Mouse (Mus musculus): ENCODE measurements around the gene Epn3. TPM values are rescaled to one million over a fixed set of nuclear protein-coding genes. Genes with fewer than 3 reads are reported as not detected.
A peak's percentile ranks its signal among the peaks of the same experiment; 100 is the strongest.

Epn3 gene
- total RNA-seq, 2 experiments from 2014 or later, result 33.3 to 48.4 TPM

DNA sequence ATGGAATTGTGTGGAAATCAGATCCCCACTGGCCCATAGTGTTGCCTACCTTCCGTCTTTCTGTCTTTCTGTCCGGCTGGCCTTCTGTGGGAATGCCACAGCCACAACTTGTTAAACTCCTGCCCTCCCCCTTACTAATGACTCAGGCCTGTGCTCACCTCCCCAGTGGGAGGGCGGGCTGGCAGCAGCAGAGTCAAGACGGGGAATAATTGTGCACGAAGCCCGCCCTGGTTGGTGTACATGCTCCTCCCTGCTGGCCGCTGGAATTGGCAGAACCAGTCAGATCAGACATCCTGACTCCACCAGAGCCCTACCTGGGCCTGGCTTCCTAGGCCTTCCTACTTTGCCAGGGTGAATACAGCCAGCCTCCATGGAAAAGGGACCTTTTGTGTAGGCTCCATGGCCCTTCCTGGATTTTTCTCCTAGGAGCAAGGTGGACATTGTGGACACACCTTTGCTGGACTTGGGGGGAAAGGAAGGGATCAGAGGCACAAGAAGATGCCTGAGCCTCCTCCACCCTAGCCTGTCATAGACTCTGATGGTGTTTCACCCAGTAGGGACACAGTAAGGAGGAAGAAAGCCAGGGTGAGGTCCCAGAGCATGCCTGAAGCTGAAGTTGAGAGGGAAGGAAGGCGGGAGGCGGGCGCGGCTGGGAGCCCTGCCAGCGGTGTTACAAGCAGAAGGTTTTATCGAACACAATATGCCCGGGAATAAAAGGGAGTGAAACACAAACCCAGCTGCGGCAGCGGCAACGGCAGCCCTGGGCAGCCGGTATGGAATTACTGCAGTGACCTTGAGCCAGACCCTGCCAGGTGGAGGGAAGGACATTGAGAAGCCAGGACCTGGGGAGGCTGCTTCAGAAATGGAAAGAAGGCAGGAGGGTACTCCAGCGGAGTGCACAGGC, 1.4 kb downstream of the Epn3 start:
- peak in 1 of 2 experiments; percentile 59 for DNase-seq (ENCODE audit: low spot score in 2 of 2)

- DNase-seq (ENCODE audit: low spot score in 2 of 2), result peak in 1 of 2 experiments; percentile 36
Measured at GRCm38 (mm10) chr11:94495415-94495814, 4.4 kb downstream of the Epn3 start.

DNA sequence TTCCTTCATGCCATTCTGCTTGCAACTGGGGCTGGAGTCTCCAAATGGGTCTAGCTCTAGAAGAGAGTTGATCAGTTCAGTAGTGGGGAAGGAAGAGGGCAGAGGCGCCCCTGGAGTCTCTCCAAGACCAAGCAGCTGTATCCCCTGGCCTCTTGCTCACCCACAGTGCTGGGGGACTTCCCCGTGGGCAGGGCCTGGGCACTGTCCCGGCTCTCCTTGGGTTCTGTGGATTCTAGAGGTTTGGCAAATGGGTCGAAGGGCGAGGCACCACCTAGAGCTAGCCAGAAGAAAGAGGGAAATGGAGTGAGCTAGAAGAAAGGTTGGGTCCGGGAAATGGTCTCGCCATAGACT, 8.1 kb downstream of the Epn3 start:
- DNase-seq (ENCODE audit: low spot score in 2 of 2), result no peak

DNA sequence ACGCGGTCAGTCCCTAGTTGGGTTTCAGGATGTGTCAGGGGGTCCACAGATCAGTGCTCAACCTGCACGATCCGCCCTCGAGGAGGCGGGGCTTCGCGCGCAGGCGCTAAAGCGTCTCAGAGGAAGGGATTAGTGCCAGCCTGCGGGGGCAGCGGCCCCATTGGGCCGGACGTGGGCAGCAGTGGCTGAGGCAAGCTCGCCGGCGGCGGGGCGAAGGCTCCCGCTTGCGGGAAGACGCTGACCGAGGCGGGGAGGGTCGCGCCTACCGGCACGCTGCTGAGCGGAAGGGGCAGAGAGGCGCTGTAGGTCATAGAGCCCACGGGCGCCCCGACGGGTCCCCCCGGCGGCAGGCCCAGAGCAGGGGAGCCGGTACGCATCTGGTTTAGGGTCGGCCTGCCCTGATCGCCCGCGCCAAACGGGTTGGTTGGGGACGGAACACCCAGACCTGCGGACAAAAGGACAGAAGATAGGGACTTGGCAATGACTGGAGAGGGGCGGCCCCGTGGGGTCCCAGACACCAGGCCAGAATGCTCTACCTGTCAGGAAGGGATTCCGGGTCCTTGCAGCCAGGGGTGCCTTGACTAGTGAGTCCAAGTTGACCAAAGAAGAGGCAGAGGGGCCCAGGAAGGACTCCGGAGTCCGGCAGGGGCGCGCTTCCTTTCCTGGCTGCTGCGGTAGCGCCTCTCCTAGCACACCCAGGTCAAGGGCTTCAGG, 8.6 kb downstream of the Epn3 start:
- DNase-seq (ENCODE audit: low spot score in 2 of 2), result peak in 1 of 2 experiments; percentile 15

DNA sequence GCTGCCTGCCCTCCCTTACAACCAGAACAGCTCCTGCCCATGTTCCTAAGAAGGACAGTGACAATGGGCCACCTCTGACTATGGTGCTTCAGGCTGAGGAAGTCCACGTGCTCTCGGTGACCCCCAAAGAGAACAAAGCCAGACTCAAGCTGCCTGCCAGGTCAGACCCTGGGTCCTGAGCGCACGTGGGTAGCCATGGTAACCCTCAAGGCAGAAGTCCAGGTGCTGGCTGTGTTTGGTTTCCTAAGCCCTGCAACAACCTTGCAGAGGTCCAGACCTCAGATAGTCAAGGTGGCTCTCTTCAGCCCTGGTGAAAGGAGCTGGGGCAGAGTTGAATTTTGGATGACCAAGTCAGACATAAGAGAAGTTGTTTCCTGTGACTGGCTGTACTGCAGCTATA, 10.0 kb downstream of the Epn3 start:
- no peak for DNase-seq (ENCODE audit: low spot score in 2 of 2)

DNA sequence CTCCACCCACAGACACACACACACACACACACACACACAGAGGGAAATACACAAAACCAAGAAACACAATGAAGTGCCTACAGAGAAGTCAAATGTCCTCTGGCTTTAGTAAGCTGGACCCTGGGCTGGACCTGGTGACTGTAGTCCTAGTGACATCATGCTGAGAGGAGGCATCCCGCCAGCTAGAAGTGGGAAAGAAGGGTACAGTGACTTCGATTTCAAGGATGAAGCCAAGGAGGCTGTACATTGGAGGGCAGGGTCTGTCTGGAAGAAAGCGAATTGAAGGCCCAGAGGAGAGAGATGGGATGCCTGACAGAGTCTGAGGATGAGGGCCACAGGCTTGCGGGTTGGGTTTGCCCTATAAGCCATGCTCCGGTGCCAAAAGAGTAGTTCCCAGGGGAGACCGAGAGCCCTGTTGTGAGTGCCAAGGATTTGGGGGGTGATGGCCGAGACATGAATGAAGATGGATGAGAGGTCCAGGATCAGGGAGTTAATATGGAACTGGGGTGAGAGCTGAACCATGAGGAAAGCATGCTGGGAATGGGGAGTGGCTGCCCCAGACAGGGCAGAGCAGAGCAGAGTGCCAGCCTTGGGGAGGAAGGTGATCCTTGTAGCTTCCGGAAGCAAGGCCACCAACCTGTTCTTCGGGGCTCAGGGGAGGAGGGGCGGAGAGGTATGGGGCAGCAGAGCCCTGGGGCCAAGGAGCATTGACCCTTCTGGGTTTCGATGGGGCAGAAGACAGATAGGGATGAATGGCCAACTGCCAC, 10.8 kb downstream of the Epn3 start:
- no peak for DNase-seq (ENCODE audit: low spot score in 2 of 2)

GRCm38 (mm10) chr11:94486001-94486400, 13.8 kb downstream of the Epn3 start, which contains the start of gene Spata20:
Gene Spata20, minus strand, starts transcription at chr11:94486179.
- peak; percentile 89 to 90 for DNase-seq (ENCODE audit: low spot score in 2 of 2)

GRCm38 (mm10) chr11:94485223-94485622, 14.6 kb downstream of the Epn3 start:
- DNase-seq (ENCODE audit: low spot score in 2 of 2), result no peak

DNA sequence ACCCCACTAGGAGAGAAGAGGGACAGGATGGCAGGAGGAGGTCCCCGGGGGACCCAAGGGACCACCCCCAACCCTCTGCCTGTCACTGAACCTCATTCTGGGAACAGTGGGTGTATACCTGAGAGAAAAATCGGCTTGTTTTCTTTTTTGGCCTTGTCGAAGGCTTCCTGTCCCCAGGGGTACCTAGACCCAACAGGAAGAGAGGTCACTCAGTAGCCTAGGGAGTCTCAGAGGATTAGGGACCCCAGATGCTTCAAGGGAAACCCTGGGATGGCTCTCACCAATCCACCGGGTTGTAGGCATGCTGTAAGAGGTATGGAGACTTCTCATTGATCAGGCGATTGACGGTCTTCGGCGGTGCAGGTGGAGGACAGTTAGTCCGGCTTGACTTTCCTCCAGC, 15.1 kb downstream of the Epn3 start:
- no peak for DNase-seq (ENCODE audit: low spot score in 2 of 2)

- DNase-seq (ENCODE audit: low spot score in 2 of 2), result no peak
Measured at GRCm38 (mm10) chr11:94483921-94484320, 15.9 kb downstream of the Epn3 start.

GRCm38 (mm10) chr11:94483436-94483835, 16.3 kb downstream of the Epn3 start:
- no peak for DNase-seq (ENCODE audit: low spot score in 2 of 2)

DNA sequence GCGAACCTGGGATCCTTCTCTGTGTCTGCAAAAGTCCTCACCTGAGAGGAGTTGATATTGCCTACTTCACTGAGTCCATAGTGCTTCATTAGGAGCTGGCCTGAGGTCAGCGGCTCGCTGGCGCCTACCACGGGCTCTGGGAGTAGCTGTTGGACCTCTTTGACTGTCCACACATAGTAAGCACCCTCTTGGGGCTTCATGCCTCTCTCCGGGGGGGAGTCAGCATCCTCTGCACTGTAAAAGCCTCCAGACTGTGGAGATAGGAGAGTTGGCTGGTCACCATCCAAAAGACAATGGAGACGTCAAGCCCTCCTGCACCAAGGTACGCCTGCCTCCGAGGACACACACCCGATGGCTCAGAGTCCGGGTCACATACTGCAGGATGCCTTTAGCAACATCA, 17.0 kb downstream of the Epn3 start:
- DNase-seq (ENCODE audit: low spot score in 2 of 2), result no peak

GRCm38 (mm10) chr11:94481963-94482362, 17.8 kb downstream of the Epn3 start:
- no peak for DNase-seq (ENCODE audit: low spot score in 2 of 2)

- no peak for DNase-seq (ENCODE audit: low spot score in 2 of 2)
Measured at GRCm38 (mm10) chr11:94480382-94480781, 19.4 kb downstream of the Epn3 start.

GRCm38 (mm10) chr11:94477651-94478050, 22.1 kb downstream of the Epn3 start:
- no peak for DNase-seq (ENCODE audit: low spot score in 2 of 2)

DNA sequence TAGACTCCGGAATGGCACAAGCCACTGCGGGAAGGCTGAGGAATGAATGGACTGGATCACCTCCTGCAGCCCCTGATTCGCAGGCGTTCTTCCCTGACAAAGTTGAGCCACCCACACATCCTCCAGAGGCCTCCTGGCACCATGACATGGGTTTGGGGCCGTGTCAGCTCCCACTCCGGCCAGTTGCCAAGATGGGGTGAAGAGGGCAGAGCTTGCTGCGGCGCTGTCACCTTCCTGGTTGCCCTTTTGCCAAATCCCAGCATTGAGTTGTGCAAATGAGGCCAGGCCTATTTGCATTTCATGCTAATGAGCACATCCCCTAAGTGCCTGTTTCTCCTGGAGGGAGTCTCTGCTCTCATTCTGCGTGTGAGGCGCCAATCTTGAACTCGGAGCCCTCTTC, 24.1 kb downstream of the Epn3 start:
- no peak for DNase-seq (ENCODE audit: low spot score in 2 of 2)

GRCm38 (mm10) chr11:94474544-94474910, 25.2 kb downstream of the Epn3 start:
- DNase-seq (ENCODE audit: low spot score in 2 of 2), result no peak

GRCm38 (mm10) chr11:94473707-94474543, 25.8 kb downstream of the Epn3 start, which contains the start of gene Cacna1g:
Gene Cacna1g, minus strand, starts transcription at chr11:94474198.
- peak; percentile 79 to 80 for DNase-seq (ENCODE audit: low spot score in 2 of 2)

DNA sequence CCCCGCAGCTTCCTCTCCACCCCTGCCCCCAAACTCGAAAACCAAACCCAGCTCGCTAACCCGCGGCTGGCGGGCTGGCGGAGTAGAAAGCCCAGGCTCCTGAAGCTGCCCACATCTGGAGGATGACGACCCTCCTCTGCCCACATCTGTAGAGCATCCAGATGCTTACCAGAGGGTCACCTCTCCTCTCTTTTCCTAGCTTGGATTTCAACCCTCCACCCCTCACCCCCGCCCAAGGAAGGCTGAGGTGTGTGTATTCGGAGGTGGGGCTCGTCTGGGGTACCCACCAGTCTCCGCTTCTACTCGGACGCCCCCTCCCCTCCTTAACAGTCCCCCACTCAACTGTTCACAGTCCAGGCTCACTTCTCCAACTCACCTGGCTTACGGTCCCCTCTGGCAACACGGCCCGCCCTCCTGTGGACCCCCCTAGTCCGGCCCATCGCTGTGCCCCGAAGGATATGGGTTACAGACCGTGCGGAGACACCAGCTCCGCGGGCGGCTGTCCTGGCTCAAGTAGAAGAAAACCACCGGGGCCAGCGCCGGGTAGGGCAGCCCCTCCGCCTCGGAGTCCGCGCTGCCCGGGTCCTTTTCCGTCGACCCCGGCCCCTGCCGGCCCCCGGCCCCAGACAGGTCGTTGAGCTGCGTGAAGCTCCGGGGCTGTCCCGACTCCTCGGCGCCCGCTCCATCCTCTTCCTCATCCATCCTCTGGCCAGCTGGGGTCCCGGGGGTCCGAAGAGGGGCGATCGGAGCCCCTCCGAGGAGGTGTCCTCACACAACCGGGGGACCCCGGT, 26.7 kb downstream of the Epn3 start:
- DNase-seq (ENCODE audit: low spot score in 2 of 2), result no peak

GRCm38 (mm10) chr11:94472585-94472915, 27.2 kb downstream of the Epn3 start:
- DNase-seq (ENCODE audit: low spot score in 2 of 2), result no peak
